Mouse (Mus musculus): Measurements from ENCODE around the gene Zfp189.

- no peak for TF ChIP-seq POLR2A (IDR thresholded peaks at IDR 0.05; ENCODE audit: borderline replicate concordance, extremely low read depth, insufficient read depth, insufficient read length, poor library complexity, severe bottlenecking)
- TF ChIP-seq CTCF (IDR thresholded peaks at IDR 0.05; ENCODE audit: borderline replicate concordance, extremely low read depth, insufficient read depth, insufficient read length), result no peak
These were observed 11.8 kb upstream of the Zfp189 start for GRCm38 (mm10) chr4:49509183-49509582.
